Mouse (Mus musculus): ENCODE results near the gene Pigq. TPM values are rescaled to one million over a fixed set of nuclear protein-coding genes. Genes with fewer than 3 reads are reported as not detected.

Gene Pigq
- polyA plus RNA-seq, 1 experiment from 2014 or later: 75.8 TPM

DNA sequence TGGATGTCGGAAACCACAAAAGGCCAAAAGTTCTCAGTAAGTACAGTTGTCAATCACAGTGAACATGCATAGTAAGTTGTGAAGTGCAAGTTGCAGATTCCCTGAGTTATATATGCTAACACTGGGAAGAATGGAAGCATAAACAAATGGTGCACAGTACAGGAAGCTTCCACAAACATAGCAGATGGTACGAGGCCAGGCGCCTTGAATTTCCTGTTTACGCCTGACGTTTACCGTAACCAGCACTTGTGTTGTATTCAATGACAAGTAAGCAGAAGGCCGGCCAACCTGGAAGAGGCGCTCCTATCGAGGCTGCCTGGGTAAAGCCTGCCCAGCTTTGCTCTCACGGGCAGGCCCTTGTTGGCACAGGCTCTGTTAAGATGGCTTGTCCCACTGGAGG is 57.3 kb downstream of the Pigq start:
- Histone ChIP-seq H3K4me3 (no peak overlapping the region), H3K9ac (no peak overlapping the region), H3K27me3 (replicated peaks) (no peaks in the 10 kb centered on the region), H3K36me3 (replicated peaks) (peaks cover 21% of the 10 kb centered on the region), H3K4me1 (0 out of 2 replicates have a peak, but pooled peaks cover 11% of the 10 kb centered on the region), H3K9me3 (no peaks in the 10 kb centered on the region), H3K27ac (no peak overlapping the region), H3K4me2 (no peak overlapping the region)
- no peak for ATAC-seq (replicated peaks)
- 89% methylated on average over 10 of the region's 10 CpGs for WGBS

- H3K4me2 ChIP-seq: no peak overlapping the region
- H3K9ac ChIP-seq: no peak overlapping the region
- H3K27ac ChIP-seq: no peak overlapping the region
- ATAC-seq (replicated peaks): no peak
- no peak overlapping the region for H3K4me3 ChIP-seq
- no peaks in the 10 kb centered on the region for H3K27me3 ChIP-seq (replicated peaks)
- H3K4me1 ChIP-seq: 0 out of 2 replicates have a peak, but pooled peaks cover 14% of the 10 kb centered on the region
- H3K36me3 ChIP-seq (replicated peaks): peaks cover 21% of the 10 kb centered on the region
- no peaks in the 10 kb centered on the region for H3K9me3 ChIP-seq
Observed at GRCm38 (mm10) chr17:25886806-25887205, 57.9 kb downstream of the Pigq start.

DNA sequence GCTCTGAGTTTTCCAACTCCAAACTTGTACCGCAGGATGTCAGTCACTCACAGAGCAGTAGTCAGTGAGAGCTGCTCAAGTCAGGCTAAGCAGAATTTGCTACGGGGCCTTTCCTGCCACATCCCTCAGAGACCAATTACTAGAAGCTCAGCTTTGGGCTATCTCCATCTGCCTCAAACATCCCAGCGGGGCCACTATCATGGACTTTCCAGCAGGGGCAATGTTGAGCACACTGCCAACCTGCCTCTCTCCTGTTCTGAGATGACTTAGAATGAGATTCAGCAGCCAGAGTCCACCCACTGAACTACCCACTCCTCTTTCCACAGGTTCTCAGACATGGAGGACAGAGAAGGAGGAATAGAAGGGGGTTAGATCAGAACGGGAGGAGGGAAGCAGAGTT is 59.1 kb downstream of the Pigq start:
- no peak; the same call in 1 of the 2 replicates for ATAC-seq (replicated peaks)
- no peak overlapping the region for H3K4me3 ChIP-seq
- no peak overlapping the region for H3K4me2 ChIP-seq
- H3K27me3 ChIP-seq (replicated peaks): no peaks in the 10 kb centered on the region
- H3K9ac ChIP-seq: no peak overlapping the region
- peak overlapping the region; percentile 20; the same call in 1 of the 2 replicates for H3K27ac ChIP-seq
- WGBS: 49% methylated on average over 4 of the region's 4 CpGs
- peaks cover 21% of the 10 kb centered on the region for H3K36me3 ChIP-seq (replicated peaks)
- H3K9me3 ChIP-seq: no peaks in the 10 kb centered on the region
- H3K4me1 ChIP-seq: peaks cover 26% of the 10 kb centered on the region

DNA sequence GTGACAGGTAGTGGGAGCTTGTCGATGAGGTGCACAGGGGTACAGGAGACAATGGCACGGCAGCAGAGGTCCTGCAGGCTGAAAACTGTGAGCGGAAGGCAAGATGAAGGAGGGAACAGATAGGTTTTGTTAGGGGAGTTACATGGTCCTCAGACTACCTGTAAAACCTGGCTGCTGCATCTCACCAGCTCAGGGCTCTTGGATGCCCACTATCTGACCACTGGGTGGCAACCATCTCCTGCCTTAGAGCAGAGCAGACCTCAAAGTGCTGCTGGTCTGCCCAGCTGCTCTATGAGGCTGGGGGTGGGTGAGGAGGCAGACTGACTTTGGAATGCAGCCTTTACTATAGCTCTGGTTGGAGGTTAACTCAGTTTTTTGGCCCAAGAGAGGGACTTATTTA is 60.9 kb downstream of the Pigq start:
- H3K4me2 ChIP-seq: no peak overlapping the region
- H3K36me3 ChIP-seq (replicated peaks): peaks cover 17% of the 10 kb centered on the region; the same call in 1 of the 2 replicates
- no peak for ATAC-seq (replicated peaks)
- H3K27ac ChIP-seq: no peak overlapping the region
- H3K4me1 ChIP-seq: peaks cover 30% of the 10 kb centered on the region
- H3K4me3 ChIP-seq: no peak overlapping the region
- 92% methylated on average over 3 of the region's 3 CpGs for WGBS
- no peaks in the 10 kb centered on the region for H3K27me3 ChIP-seq (replicated peaks)
- H3K9me3 ChIP-seq: no peaks in the 10 kb centered on the region
- no peak overlapping the region for H3K9ac ChIP-seq

DNA sequence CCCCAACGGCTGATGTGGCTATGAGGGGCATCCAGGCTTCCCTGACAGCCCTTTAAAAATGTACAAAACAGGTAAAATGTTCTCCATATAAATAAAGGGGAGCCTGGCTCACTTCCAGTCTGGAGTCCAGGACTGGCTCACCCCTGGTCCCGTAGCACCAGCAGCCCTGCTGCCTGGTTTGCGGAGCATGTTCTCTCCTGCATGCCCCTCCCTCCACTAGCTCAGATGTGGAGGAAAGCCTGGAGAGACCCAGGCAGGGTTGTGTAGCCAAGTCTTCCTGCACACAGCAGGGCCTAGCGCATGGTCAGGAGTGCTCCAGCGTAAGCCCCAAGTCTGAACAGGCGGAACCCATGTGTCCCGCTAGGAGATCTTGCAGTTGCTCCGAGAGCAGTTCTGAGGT is 61.5 kb downstream of the Pigq start:
- no peak for ATAC-seq (replicated peaks)
- no peaks in the 10 kb centered on the region for H3K27me3 ChIP-seq (replicated peaks)
- 75% methylated on average over 8 of the region's 8 CpGs for WGBS
- H3K4me2 ChIP-seq: no peak overlapping the region
- H3K36me3 ChIP-seq (replicated peaks): peaks cover 14% of the 10 kb centered on the region; the same call in 1 of the 2 replicates
- no peak overlapping the region for H3K4me3 ChIP-seq
- H3K27ac ChIP-seq: 0 out of 2 replicates have a peak overlapping the region, but pooled peaks have one; percentile 36
- no peaks in the 10 kb centered on the region for H3K9me3 ChIP-seq
- H3K4me1 ChIP-seq: peaks cover 30% of the 10 kb centered on the region
- H3K9ac ChIP-seq: no peak overlapping the region

DNA sequence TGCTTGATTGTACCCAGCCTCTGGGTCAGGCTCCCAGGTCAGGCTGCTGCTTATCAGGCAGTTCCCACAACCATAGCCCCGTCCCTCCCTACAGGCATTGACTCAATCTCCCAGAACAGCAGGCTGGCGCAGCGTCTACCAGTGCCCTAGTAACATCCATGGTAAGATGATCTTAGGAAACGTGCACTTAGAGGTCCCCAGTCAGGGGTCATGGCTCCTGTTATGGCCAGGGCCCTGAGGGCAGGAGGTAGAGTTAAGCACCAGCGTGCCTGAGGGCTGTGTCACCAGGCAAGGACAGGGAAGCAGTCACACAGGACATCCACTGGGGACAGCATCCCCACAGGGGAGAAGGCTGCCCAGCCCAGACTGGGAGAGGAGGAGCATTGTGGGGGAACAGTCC is 62.4 kb downstream of the Pigq start:
- H3K27ac ChIP-seq: peak overlapping the region; percentile 36; the same call in 1 of the 2 replicates
- peaks cover 30% of the 10 kb centered on the region for H3K4me1 ChIP-seq
- H3K9me3 ChIP-seq: no peaks in the 10 kb centered on the region
- no peak overlapping the region for H3K4me3 ChIP-seq
- peaks cover 12% of the 10 kb centered on the region; the same call in 1 of the 2 replicates for H3K36me3 ChIP-seq (replicated peaks)
- ATAC-seq (replicated peaks): no peak
- 36% methylated on average over 5 of the region's 5 CpGs for WGBS
- H3K9ac ChIP-seq: no peak overlapping the region
- H3K27me3 ChIP-seq (replicated peaks): no peaks in the 10 kb centered on the region
- H3K4me2 ChIP-seq: no peak overlapping the region

DNA sequence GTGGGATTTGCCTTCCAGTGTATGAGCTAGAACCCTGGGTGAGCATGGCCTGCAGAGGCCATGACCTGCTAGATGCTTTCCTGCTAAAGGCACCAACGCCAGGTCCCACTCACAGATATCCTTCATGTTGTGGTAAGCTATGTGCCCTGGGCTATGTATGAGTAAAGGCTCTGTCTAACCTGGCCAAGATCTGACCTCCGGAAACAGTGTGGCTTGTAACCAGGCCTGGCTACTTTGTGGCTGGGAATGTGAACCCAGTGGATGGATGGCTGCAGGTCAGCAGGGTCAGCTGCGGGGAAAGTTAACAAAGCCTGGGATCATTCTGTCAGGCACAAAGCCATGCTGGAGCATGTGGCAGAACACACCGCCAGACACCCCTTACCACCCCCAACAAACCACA is 63.0 kb downstream of the Pigq start:
- WGBS: 18% methylated on average over 4 of the region's 4 CpGs
- peak overlapping the region; percentile 51 for H3K27ac ChIP-seq

GRCm38 (mm10) chr17:25880913-25881641 is 63.7 kb downstream of the Pigq start:
- H3K27me3 ChIP-seq (replicated peaks): no peaks in the 10 kb centered on the region
- peaks cover 41% of the 10 kb centered on the region for H3K4me1 ChIP-seq
- H3K27ac ChIP-seq: peak overlapping the region; percentile 51; the same call in 1 of the 2 replicates
- no peak overlapping the region for H3K4me2 ChIP-seq
- H3K9me3 ChIP-seq: no peaks in the 10 kb centered on the region
- WGBS: 10% methylated on average over 5 of the region's 5 CpGs
- peaks cover 12% of the 10 kb centered on the region; the same call in 1 of the 2 replicates for H3K36me3 ChIP-seq (replicated peaks)
- peak overlapping the region; percentile 10; the same call in 1 of the 2 replicates for H3K9ac ChIP-seq
- no peak for ATAC-seq (replicated peaks)
- no peak overlapping the region for H3K4me3 ChIP-seq

More for the DNA sequence above, 63.0 kb downstream of the Pigq start:
- Histone ChIP-seq H3K9ac (no peak overlapping the region; the same call in 1 of the 2 replicates), H3K4me2 (no peak overlapping the region), H3K4me3 (no peak overlapping the region), H3K27me3 (replicated peaks) (no peaks in the 10 kb centered on the region), H3K36me3 (replicated peaks) (peaks cover 12% of the 10 kb centered on the region; the same call in 1 of the 2 replicates), H3K9me3 (no peaks in the 10 kb centered on the region), H3K4me1 (peaks cover 35% of the 10 kb centered on the region)
- no peak for ATAC-seq (replicated peaks)

GRCm38 (mm10) chr17:25880196-25880910 is 64.4 kb downstream of the Pigq start, which contains the start of gene Wfikkn1:
Gene Wfikkn1 (minus strand): TSS chr17:25880858.
- peak within 1 kb of the TSS; percentile 10; the same call in 1 of the 2 replicates for H3K9ac ChIP-seq
- peak within 1 kb of the TSS; percentile 51 for H3K27ac ChIP-seq
- no peak for ATAC-seq (replicated peaks)

DNA sequence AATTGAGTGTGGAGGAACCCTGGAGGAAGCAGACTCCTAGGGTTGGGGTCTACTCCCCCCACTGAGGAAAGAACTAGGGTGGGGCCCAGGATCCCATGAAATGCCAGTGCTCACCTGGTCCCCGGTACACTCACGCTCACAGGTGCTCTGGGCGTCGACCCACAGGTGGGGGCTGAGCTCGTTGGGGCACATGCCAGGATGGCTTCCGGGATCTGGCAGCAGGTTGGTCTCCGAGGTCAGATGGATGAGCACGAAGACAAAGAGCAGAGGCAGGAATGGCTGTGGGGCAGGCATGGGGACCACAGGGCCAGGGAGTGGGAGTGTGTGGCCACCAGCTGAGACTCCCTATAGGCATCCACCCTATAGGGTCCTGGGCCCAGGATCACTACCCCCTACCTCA is 65.0 kb downstream of the Pigq start:
- no peaks in the 10 kb centered on the region for H3K27me3 ChIP-seq (replicated peaks)
- ATAC-seq (replicated peaks): no peak
- H3K27ac ChIP-seq: no peak overlapping the region
- 62% methylated on average over 8 of the region's 8 CpGs for WGBS
- H3K9ac ChIP-seq: no peak overlapping the region
- peaks cover 38% of the 10 kb centered on the region for H3K4me1 ChIP-seq
- no peak overlapping the region for H3K4me2 ChIP-seq
- H3K4me3 ChIP-seq: no peak overlapping the region
- peaks cover 12% of the 10 kb centered on the region; the same call in 1 of the 2 replicates for H3K36me3 ChIP-seq (replicated peaks)
- H3K9me3 ChIP-seq: no peaks in the 10 kb centered on the region

More at GRCm38 (mm10) chr17:25880196-25880910, 64.4 kb downstream of the Pigq start, which contains the start of gene Wfikkn1:
- Histone ChIP-seq H3K4me1 (peaks cover 40% of the 10 kb centered on the region), H3K36me3 (replicated peaks) (peaks cover 12% of the 10 kb centered on the region; the same call in 1 of the 2 replicates), H3K9me3 (no peaks in the 10 kb centered on the region), H3K4me2 (no peak within 1 kb of the TSS), H3K4me3 (no peak within 1 kb of the TSS), H3K27me3 (replicated peaks) (no peaks in the 10 kb centered on the region)
- 21% methylated on average over 5 of the region's 5 CpGs for WGBS

- Histone ChIP-seq H3K4me1 (peaks cover 39% of the 10 kb centered on the region), H3K27me3 (replicated peaks) (no peaks in the 10 kb centered on the region), H3K9me3 (no peaks in the 10 kb centered on the region), H3K4me2 (no peak overlapping the region), H3K9ac (no peak overlapping the region), H3K27ac (no peak overlapping the region), H3K4me3 (no peak overlapping the region), H3K36me3 (replicated peaks) (peaks cover 12% of the 10 kb centered on the region; the same call in 1 of the 2 replicates)
- no peak for ATAC-seq (replicated peaks)
- 29% methylated on average over 4 of the region's 4 CpGs for WGBS
Observed at GRCm38 (mm10) chr17:25879261-25879660, 65.5 kb downstream of the Pigq start.

- Histone ChIP-seq H3K4me3 (no peak overlapping the region), H3K27ac (no peak overlapping the region), H3K4me1 (peaks cover 44% of the 10 kb centered on the region), H3K4me2 (no peak overlapping the region), H3K36me3 (replicated peaks) (0 out of 2 replicates have a peak, but pooled peaks cover 12% of the 10 kb centered on the region), H3K9me3 (no peaks in the 10 kb centered on the region), H3K27me3 (replicated peaks) (no peaks in the 10 kb centered on the region), H3K9ac (no peak overlapping the region)
- no peak for ATAC-seq (replicated peaks)
- 83% methylated on average over 19 of the region's 19 CpGs for WGBS
Observed at GRCm38 (mm10) chr17:25878611-25879180, 66.0 kb downstream of the Pigq start.
